Mouse (Mus musculus) brain, embryonic 14.5 days (tissue): ENCODE results near the gene Rnaseh2a.

Experiments used
- CTCF ChIP-seq: fragments of 200-500 bp; IDR thresholded peaks from 2 replicates; pipeline ENCODE4 v1.5.1; 2012; ENCODE audit warnings: inconsistent platforms, mild to moderate bottlenecking, moderate library complexity, borderline replicate concordance; ENCODE audit not compliant: insufficient read depth, insufficient read length; ENCODE audit errors: extremely low read depth
- POLR2A ChIP-seq: fragments of 200-500 bp; IDR thresholded peaks from 2 replicates; pipeline ENCODE4 v1.6.1; 2012; ENCODE audit warnings: mild to moderate bottlenecking, inconsistent platforms, borderline replicate concordance; ENCODE audit not compliant: poor library complexity, insufficient read depth, insufficient read length, severe bottlenecking; ENCODE audit errors: extremely low read depth

- TF ChIP-seq CTCF, result no peak
- no peak for TF ChIP-seq POLR2A
These were observed 8.1 kb upstream of the Rnaseh2a start for GRCm38 (mm10) chr8:84977435-84978247.
